Mouse (Mus musculus) limb, embryonic 12.5 days (tissue): ENCODE measurements around the gene Gm10273. TPM values are rescaled to one million over a fixed set of nuclear protein-coding genes. Genes with fewer than 3 reads are reported as not detected.

Source experiments
- ATAC-seq: fragments of 200-750 bp; cut with Nextera tagmentation; 2 replicates; pipeline ENCODE4 v1.8.0; 2017; ENCODE audit warnings: low read depth, moderate TSS enrichment; ENCODE audit not compliant: insufficient number of reproducible peaks, insufficient read depth, low FRiP score, low TSS enrichment
- H3K27ac ChIP-seq: fragments of 300-500 bp; sonication (generic); 2 replicates; pipeline ENCODE4 v1.5.1; 2016; ENCODE audit warnings: mild to moderate bottlenecking, moderate library complexity
- H3K27me3 ChIP-seq: fragments of 300-500 bp; sonication (generic); 2 replicates; pipeline ENCODE4 v1.6.1; 2016; ENCODE audit warnings: mild to moderate bottlenecking, moderate library complexity
- H3K36me3 ChIP-seq: fragments of 300-500 bp; sonication (generic); 2 replicates; pipeline ENCODE4 v1.6.1; 2016; ENCODE audit warnings: mild to moderate bottlenecking, moderate library complexity
- H3K4me1 ChIP-seq: fragments of 300-500 bp; sonication (generic); replicated peaks from 2 replicates; pipeline ENCODE4 v1.6.1; 2016
- H3K4me2 ChIP-seq: fragments of 300-500 bp; sonication (generic); 2 replicates; pipeline ENCODE4 v1.6.1; 2016; ENCODE audit warnings: mild to moderate bottlenecking, moderate library complexity
- H3K4me3 ChIP-seq: fragments of 300-500 bp; sonication (generic); replicated peaks from 2 replicates; pipeline ENCODE4 v1.5.1; 2016; ENCODE audit warnings: mild to moderate bottlenecking
- H3K9ac ChIP-seq: fragments of 300-500 bp; sonication (generic); replicated peaks from 2 replicates; pipeline ENCODE4 v1.6.1; 2016; ENCODE audit warnings: mild to moderate bottlenecking, moderate library complexity
- H3K9me3 ChIP-seq: fragments of 300-500 bp; sonication (generic); 2 replicates; pipeline ENCODE4 v1.6.1; 2016; ENCODE audit warnings: mild to moderate bottlenecking, moderate library complexity
- WGBS: fragments of 180-500 bp; shearing (Covaris S2); methylation state at CpG from one replicate; pipeline ENCODE4 v1.1.7; 2016; 5-methylcytosine and 5-hydroxymethylcytosine counted together
- polyA plus RNA-seq: library from polyadenylated mRNA; unstranded; fragments of >200 nt; fragmentation: Nextera tagmentation; extraction: Ambion mirVana; gene quantifications from 2 replicates; pipeline ENCODE4 v1.2.1, GENCODE M21; 2016

The Gm10273 gene
- polyA plus RNA-seq, 1 experiment from 2014 or later: not detected

GRCm38 (mm10) chr10:59402899-59403792 lies 7.7 kb downstream of the Gm10273 start, which contains the start of gene Pla2g12b:
Gene Pla2g12b, plus strand, starts transcription at chr10:59403660.
- 0 out of 2 replicates have a peak, but pooled peaks cover 4% of the 10 kb centered on the region for H3K9me3 ChIP-seq
- no peak within 1 kb of the TSS for H3K27ac ChIP-seq
- H3K4me1 ChIP-seq: peaks cover 14% of the 10 kb centered on the region
- WGBS: 77% methylated on average over 21 of the region's 21 CpGs
- no peak within 1 kb of the TSS for H3K4me3 ChIP-seq
- no peak for ATAC-seq
- H3K36me3 ChIP-seq: no peaks in the 10 kb centered on the region
- H3K27me3 ChIP-seq: no peaks in the 10 kb centered on the region
- H3K4me2 ChIP-seq: no peak within 1 kb of the TSS
- H3K9ac ChIP-seq: no peak within 1 kb of the TSS

GRCm38 (mm10) chr10:59403793-59404149 lies 8.3 kb downstream of the Gm10273 start:
- H3K27ac ChIP-seq: no peak overlapping the region

DNA sequence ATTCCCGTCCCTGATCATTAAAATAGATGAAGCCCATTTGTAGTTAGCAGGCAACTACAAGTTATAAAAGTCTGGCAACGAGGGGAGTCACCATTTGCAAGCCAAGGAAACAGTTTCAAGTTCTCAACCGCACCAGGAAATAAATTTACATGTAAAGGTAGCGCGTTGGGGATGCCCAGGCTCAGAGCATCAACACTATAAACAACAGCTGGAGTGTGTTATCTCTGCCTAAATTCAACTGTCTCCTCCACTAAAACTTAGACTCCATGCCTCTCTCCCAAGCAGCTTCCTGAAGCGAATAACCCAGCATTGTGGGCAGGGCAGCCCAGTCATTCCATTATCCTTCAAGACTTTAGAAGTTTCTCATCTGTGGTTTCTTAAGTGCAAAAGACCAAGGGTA lies 13.1 kb downstream of the Gm10273 start:
- Histone ChIP-seq H3K27ac (no peak overlapping the region), H3K9me3 (no peaks in the 10 kb centered on the region), H3K4me3 (no peak overlapping the region), H3K4me1 (peaks cover 18% of the 10 kb centered on the region), H3K36me3 (no peaks in the 10 kb centered on the region), H3K27me3 (no peaks in the 10 kb centered on the region), H3K4me2 (no peak overlapping the region; the same call in 1 of the 2 replicates), H3K9ac (no peak overlapping the region)
- ATAC-seq: no peak
- whole genome bisulfite sequencing: 21% methylated on average over 6 of the region's 6 CpGs

More at GRCm38 (mm10) chr10:59403793-59404149, 8.3 kb downstream of the Gm10273 start:
- no peak overlapping the region for H3K9ac ChIP-seq
- no peaks in the 10 kb centered on the region for H3K27me3 ChIP-seq
- no peak overlapping the region for H3K4me2 ChIP-seq
- H3K4me1 ChIP-seq: peaks cover 20% of the 10 kb centered on the region
- H3K4me3 ChIP-seq: no peak overlapping the region
- 0 out of 2 replicates have a peak, but pooled peaks cover 4% of the 10 kb centered on the region for H3K9me3 ChIP-seq
- ATAC-seq: no peak
- H3K36me3 ChIP-seq: no peaks in the 10 kb centered on the region
- WGBS: 76% methylated on average over 10 of the region's 10 CpGs

- no peak overlapping the region for H3K9ac ChIP-seq
- WGBS: 79% methylated on average over 12 of the region's 12 CpGs
Measured at GRCm38 (mm10) chr10:59410264-59410663, 14.8 kb downstream of the Gm10273 start.

DNA sequence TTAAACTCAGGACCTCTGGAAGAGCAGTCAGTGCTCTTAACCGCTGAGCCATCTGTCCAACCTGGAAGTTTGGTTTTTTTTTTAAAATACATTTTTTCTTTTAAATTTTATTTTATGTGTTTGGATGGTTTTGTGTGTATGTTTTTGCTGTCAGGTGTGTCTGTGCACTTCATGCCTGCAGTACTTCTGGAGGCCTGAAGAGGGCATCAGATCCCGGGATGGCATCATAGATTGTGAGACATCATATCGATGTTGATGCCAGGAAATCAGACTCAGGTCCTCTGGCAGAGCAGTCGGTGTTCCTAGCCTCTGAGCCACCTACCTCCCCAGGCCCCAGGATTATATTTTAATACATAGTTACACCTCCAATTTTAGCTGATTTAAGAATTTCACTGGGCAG lies 18.3 kb downstream of the Gm10273 start:
- Histone ChIP-seq H3K4me1 (peaks cover 2% of the 10 kb centered on the region), H3K9ac (no peak overlapping the region), H3K9me3 (0 out of 2 replicates have a peak, but pooled peaks cover 3% of the 10 kb centered on the region), H3K4me3 (no peak overlapping the region), H3K4me2 (no peak overlapping the region), H3K36me3 (no peaks in the 10 kb centered on the region), H3K27ac (no peak overlapping the region), H3K27me3 (no peaks in the 10 kb centered on the region)
- WGBS: 92% methylated on average over 4 of the region's 4 CpGs
- ATAC-seq: no peak

More at GRCm38 (mm10) chr10:59410264-59410663, 14.8 kb downstream of the Gm10273 start:
- Histone ChIP-seq H3K27me3 (no peaks in the 10 kb centered on the region), H3K4me3 (no peak overlapping the region), H3K4me2 (no peak overlapping the region), H3K27ac (no peak overlapping the region), H3K4me1 (peaks cover 13% of the 10 kb centered on the region), H3K9me3 (0 out of 2 replicates have a peak, but pooled peaks cover 3% of the 10 kb centered on the region), H3K36me3 (no peaks in the 10 kb centered on the region)
- ATAC-seq: no peak

- Histone ChIP-seq H3K27ac (no peak overlapping the region), H3K9me3 (0 out of 2 replicates have a peak, but pooled peaks cover 3% of the 10 kb centered on the region), H3K36me3 (no peaks in the 10 kb centered on the region), H3K4me1 (no peaks in the 10 kb centered on the region), H3K4me3 (no peak overlapping the region), H3K27me3 (no peaks in the 10 kb centered on the region), H3K4me2 (no peak overlapping the region), H3K9ac (no peak overlapping the region)
- 77% methylated on average over 3 of the region's 3 CpGs for WGBS
- ATAC-seq: no peak
Measured at GRCm38 (mm10) chr10:59416623-59417022, 21.2 kb downstream of the Gm10273 start.

- H3K4me1 ChIP-seq: 0 out of 2 replicates have a peak, but pooled peaks cover 2% of the 10 kb centered on the region
- no peaks in the 10 kb centered on the region for H3K27me3 ChIP-seq
- no peak overlapping the region for H3K27ac ChIP-seq
- H3K36me3 ChIP-seq: no peaks in the 10 kb centered on the region
- no peak overlapping the region for H3K4me2 ChIP-seq
- H3K9me3 ChIP-seq: no peaks in the 10 kb centered on the region
- H3K9ac ChIP-seq: no peak overlapping the region
- H3K4me3 ChIP-seq: no peak overlapping the region
- WGBS: 86% methylated on average over 4 of the region's 4 CpGs
- ATAC-seq: no peak
Measured at GRCm38 (mm10) chr10:59419516-59419915, 24.1 kb downstream of the Gm10273 start.

- H3K4me3 ChIP-seq: no peak overlapping the region
- no peaks in the 10 kb centered on the region for H3K36me3 ChIP-seq
- H3K27ac ChIP-seq: no peak overlapping the region
- ATAC-seq: no peak
- H3K9me3 ChIP-seq: no peaks in the 10 kb centered on the region
- 63% methylated on average over 3 of the region's 3 CpGs for WGBS
- 0 out of 2 replicates have a peak, but pooled peaks cover 4% of the 10 kb centered on the region for H3K4me1 ChIP-seq
- H3K4me2 ChIP-seq: no peak overlapping the region
- no peaks in the 10 kb centered on the region for H3K27me3 ChIP-seq
- no peak overlapping the region for H3K9ac ChIP-seq
Measured at GRCm38 (mm10) chr10:59424453-59424852, 29.0 kb downstream of the Gm10273 start.

DNA sequence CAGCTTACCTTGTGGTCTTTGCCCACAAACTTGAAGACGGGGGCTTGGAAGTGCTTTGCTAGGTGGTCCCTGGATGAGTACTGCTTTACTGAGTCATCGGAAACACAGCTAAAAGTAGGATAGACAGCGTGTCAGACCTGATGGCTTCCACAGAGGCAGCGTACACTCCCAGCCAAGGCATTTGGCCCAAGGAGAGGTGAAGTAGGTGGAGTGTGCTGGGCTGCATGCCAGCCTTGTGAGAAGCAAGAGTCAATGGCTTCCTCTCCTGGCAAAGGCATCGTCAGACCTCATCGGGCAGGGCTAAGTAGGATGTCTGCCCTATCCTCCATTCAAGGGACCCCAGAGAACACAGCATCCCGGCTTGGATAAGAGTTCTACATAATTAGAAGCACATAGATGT lies 29.9 kb downstream of the Gm10273 start:
- WGBS: 89% methylated on average over 7 of the region's 7 CpGs
- Histone ChIP-seq H3K4me3 (no peak overlapping the region), H3K9ac (no peak overlapping the region), H3K4me1 (0 out of 2 replicates have a peak, but pooled peaks cover 4% of the 10 kb centered on the region), H3K27me3 (no peaks in the 10 kb centered on the region), H3K9me3 (no peaks in the 10 kb centered on the region), H3K36me3 (no peaks in the 10 kb centered on the region), H3K27ac (no peak overlapping the region), H3K4me2 (no peak overlapping the region)
- ATAC-seq: no peak

DNA sequence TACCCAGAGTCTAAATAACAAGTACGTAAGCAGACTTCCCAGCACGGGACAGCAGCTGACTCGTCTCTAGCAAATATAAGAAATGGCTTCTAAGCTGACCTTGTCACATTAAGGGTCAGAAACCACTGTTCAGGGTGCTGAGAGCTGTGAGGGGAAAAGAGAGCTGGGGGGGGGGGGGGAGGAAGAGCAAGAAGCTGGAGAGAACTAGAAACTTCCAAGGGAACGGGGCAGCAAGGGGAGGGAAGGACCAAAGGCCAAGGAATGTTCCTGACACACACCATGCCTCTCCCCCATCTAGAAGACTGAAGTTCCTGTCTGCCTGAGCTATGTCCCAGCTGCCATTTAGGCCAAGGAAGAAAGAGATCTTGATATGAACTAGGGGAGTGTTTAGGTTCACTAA lies 30.9 kb downstream of the Gm10273 start:
- ATAC-seq: no peak
- Histone ChIP-seq H3K4me1 (0 out of 2 replicates have a peak, but pooled peaks cover 4% of the 10 kb centered on the region), H3K27ac (no peak overlapping the region), H3K36me3 (no peaks in the 10 kb centered on the region), H3K27me3 (no peaks in the 10 kb centered on the region), H3K9me3 (no peaks in the 10 kb centered on the region), H3K9ac (no peak overlapping the region), H3K4me3 (no peak overlapping the region), H3K4me2 (no peak overlapping the region)
- 82% methylated on average over 4 of the region's 4 CpGs for WGBS

DNA sequence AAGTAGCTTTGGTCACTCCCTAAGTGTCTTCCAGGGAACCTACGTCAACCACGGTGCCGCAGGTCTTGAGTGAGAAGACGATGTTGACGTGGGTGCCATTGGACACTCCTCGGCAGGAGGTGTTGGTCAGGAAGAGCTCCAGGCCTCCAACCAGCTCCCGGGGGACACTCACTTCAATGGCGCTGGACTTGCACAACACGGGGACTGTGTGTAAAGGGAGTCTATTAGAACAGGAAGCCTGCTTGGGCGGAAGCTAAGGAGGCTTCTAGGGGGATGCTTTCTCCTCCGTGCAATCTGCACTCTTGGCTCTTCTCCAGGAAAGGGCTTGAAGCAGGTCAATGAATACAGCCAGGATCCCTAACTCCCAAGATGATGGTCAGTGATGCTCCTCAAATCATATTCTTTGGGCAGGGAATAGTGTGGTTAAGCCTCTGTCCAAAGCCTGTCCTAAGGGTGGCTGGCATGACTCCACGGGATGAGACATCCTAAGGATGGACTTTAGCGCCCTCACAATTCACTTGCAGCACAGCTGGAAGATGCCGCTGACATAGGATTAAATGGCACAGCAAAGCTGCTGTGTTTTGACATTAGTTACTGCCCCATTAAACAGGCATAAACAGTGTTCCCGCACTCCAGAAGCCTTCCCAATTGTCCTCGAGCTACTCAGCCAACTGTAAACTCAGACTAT lies 34.2 kb downstream of the Gm10273 start:
- Histone ChIP-seq H3K9ac (no peak overlapping the region), H3K27me3 (no peaks in the 10 kb centered on the region), H3K9me3 (no peaks in the 10 kb centered on the region), H3K4me1 (0 out of 2 replicates have a peak, but pooled peaks cover 2% of the 10 kb centered on the region), H3K4me2 (no peak overlapping the region), H3K4me3 (no peak overlapping the region), H3K27ac (no peak overlapping the region), H3K36me3 (no peaks in the 10 kb centered on the region)
- WGBS: 81% methylated on average over 16 of the region's 16 CpGs
- ATAC-seq: no peak
